Mouse (Mus musculus) skeletal muscle tissue, adult 2 months (tissue): Measurements from ENCODE around the gene Alox12b.

Experiments
- DNase-seq: peaks from one replicate; pipeline ENCODE4 v3.0.0-alpha.2; 2012; ENCODE audit warnings: low read depth, low spot score

The Alox12b gene

GRCm38 (mm10) chr11:69123056-69123692 is 33.6 kb upstream of the Alox12b start:
- peak; percentile 88 for DNase-seq

- DNase-seq: peak; percentile 92
These were observed 32.9 kb upstream of the Alox12b start for GRCm38 (mm10) chr11:69123693-69124497.

GRCm38 (mm10) chr11:69124498-69124847 is 32.3 kb upstream of the Alox12b start:
- DNase-seq: peak; percentile 77

GRCm38 (mm10) chr11:69125041-69125851 is 31.5 kb upstream of the Alox12b start:
- DNase-seq: peak; percentile 94

- no peak for DNase-seq
These were observed 31.1 kb upstream of the Alox12b start, which contains the start of gene Aloxe3 for GRCm38 (mm10) chr11:69125852-69125918. Aloxe3 (plus strand) TSS chr11:69125896.

GRCm38 (mm10) chr11:69125919-69126705 is 30.7 kb upstream of the Alox12b start:
- DNase-seq: no peak

- no peak for DNase-seq
These were observed 30.1 kb upstream of the Alox12b start for GRCm38 (mm10) chr11:69126706-69127095.

GRCm38 (mm10) chr11:69128426-69129122 is 28.2 kb upstream of the Alox12b start:
- no peak for DNase-seq

- DNase-seq: no peak
These were observed 23.2 kb upstream of the Alox12b start for GRCm38 (mm10) chr11:69133566-69133922.

- DNase-seq: no peak
These were observed 22.7 kb upstream of the Alox12b start for GRCm38 (mm10) chr11:69133923-69134621.

GRCm38 (mm10) chr11:69134622-69134968 is 22.2 kb upstream of the Alox12b start:
- DNase-seq: no peak

- DNase-seq: no peak
These were observed 21.4 kb upstream of the Alox12b start for GRCm38 (mm10) chr11:69135361-69135760.

- DNase-seq: peak; percentile 30
These were observed 9.2 kb upstream of the Alox12b start for GRCm38 (mm10) chr11:69147546-69147945.

- DNase-seq: no peak
These were observed 8.3 kb upstream of the Alox12b start for GRCm38 (mm10) chr11:69148451-69148960.

GRCm38 (mm10) chr11:69149728-69150127 is 7.1 kb upstream of the Alox12b start:
- no peak for DNase-seq

- DNase-seq: no peak
These were observed 6.3 kb upstream of the Alox12b start for GRCm38 (mm10) chr11:69150444-69150843.

GRCm38 (mm10) chr11:69151004-69151403 is 5.8 kb upstream of the Alox12b start:
- no peak for DNase-seq

- no peak for DNase-seq
These were observed 3.0 kb upstream of the Alox12b start for GRCm38 (mm10) chr11:69153831-69154230.

GRCm38 (mm10) chr11:69155351-69155750 is 1.4 kb upstream of the Alox12b start:
- DNase-seq: no peak

- no peak for DNase-seq
These were observed 12.5 kb downstream of the Alox12b start for GRCm38 (mm10) chr11:69169313-69169712.

GRCm38 (mm10) chr11:69171626-69172025 is 14.8 kb downstream of the Alox12b start:
- peak; percentile 90 for DNase-seq
